Mouse (Mus musculus) olfactory bulb, adult 2 months (tissue): Measurements from ENCODE around the gene Man2b2.

Experiments
- CTCF ChIP-seq: fragments of 200-500 bp; IDR thresholded peaks from 2 replicates; pipeline ENCODE4 v1.5.1; 2012; ENCODE audit warnings: low read depth, mild to moderate bottlenecking, low read length, moderate library complexity; ENCODE audit not compliant: insufficient read depth
- POLR2A ChIP-seq: fragments of 200-500 bp; IDR thresholded peaks from 2 replicates; pipeline ENCODE4 v1.6.1; 2012; ENCODE audit warnings: mild to moderate bottlenecking, low read depth, low read length, moderate library complexity; ENCODE audit not compliant: insufficient read depth

GRCm38 (mm10) chr5:36757033-36757432, 73.4 kb downstream of the Man2b2 start:
- TF ChIP-seq CTCF (no peak), POLR2A (no peak)
